Mouse (Mus musculus) myocyte (in vitro differentiated cells): ENCODE measurements around the gene Zfp69. TPM values are rescaled to one million over a fixed set of nuclear protein-coding genes. Genes with fewer than 3 reads are reported as not detected.

ENCODE experiments used
- H3K27me3 ChIP-seq: one replicate; pipeline ENCODE4 v1.6.1; 2011; ENCODE audit not compliant: control insufficient read depth, insufficient read depth, insufficient read length
- H3K36me3 ChIP-seq: one replicate; pipeline ENCODE4 v1.6.1; 2011; ENCODE audit not compliant: control insufficient read depth, insufficient read depth
- H3K4me2 ChIP-seq: one replicate; pipeline ENCODE4 v1.6.1; 2011; ENCODE audit warnings: low read depth, control low read depth
- H3K4me3 ChIP-seq: one replicate; pipeline ENCODE4 v1.5.1; 2011; ENCODE audit warnings: mild to moderate bottlenecking, control low read depth, moderate library complexity
- H3K79me2 ChIP-seq: one replicate; pipeline ENCODE4 v1.6.1; 2011; ENCODE audit not compliant: control insufficient read depth, insufficient read depth
- H3ac ChIP-seq: one replicate; pipeline ENCODE4 v1.6.1; 2011; ENCODE audit not compliant: control insufficient read depth, insufficient read length
- CEBPB ChIP-seq: IDR thresholded peaks from 2 replicates; pipeline ENCODE4 v1.6.1; 2011; ENCODE audit warnings: mild to moderate bottlenecking, moderate library complexity; ENCODE audit not compliant: poor library complexity, insufficient read depth, severe bottlenecking
- E2F4 ChIP-seq: IDR thresholded peaks from one replicate; pipeline ENCODE4 v1.6.1; 2011; ENCODE audit warnings: mild to moderate bottlenecking, control low read depth, moderate library complexity; ENCODE audit not compliant: insufficient read depth
- MAX ChIP-seq: IDR thresholded peaks from one replicate; pipeline ENCODE4 v1.6.1; 2011; ENCODE audit warnings: low read depth, mild to moderate bottlenecking, control low read depth
- MYOD1 ChIP-seq, 3 experiments: IDR thresholded peaks; one replicate each; pipeline ENCODE4 v1.6.1; 2011; ENCODE audit warnings: control low read depth in 2 of 3, low read depth in 2 of 3, mild to moderate bottlenecking in 2 of 3, moderate library complexity in 1 of 3; ENCODE audit not compliant: insufficient read length in 2 of 3, control insufficient read depth in 1 of 3
- MYOG ChIP-seq, 3 experiments: IDR thresholded peaks; one replicate each; pipeline ENCODE4 v1.6.1; 2011; ENCODE audit warnings: control low read depth in 2 of 3, low read depth in 2 of 3, mild to moderate bottlenecking in 2 of 3; ENCODE audit not compliant: insufficient read length in 2 of 3, control insufficient read depth in 1 of 3, insufficient read depth in 1 of 3
- POLR2A ChIP-seq: IDR thresholded peaks from one replicate; pipeline ENCODE4 v1.6.1; 2011; ENCODE audit warnings: low read depth, mild to moderate bottlenecking, control low read depth, moderate library complexity; ENCODE audit not compliant: insufficient read length
- POLR2AphosphoS2 ChIP-seq: IDR thresholded peaks from one replicate; pipeline ENCODE4 v1.6.1; 2011; ENCODE audit warnings: low read depth, control low read depth; ENCODE audit not compliant: insufficient read length
- REST ChIP-seq: IDR thresholded peaks from one replicate; pipeline ENCODE4 v1.6.1; 2011; ENCODE audit warnings: mild to moderate bottlenecking, control low read depth, moderate library complexity; ENCODE audit not compliant: insufficient read depth, insufficient read length
- SRF ChIP-seq: IDR thresholded peaks from one replicate; pipeline ENCODE4 v1.6.1; 2011; ENCODE audit warnings: low read depth; ENCODE audit not compliant: control insufficient read depth, insufficient read length
- TCF12 ChIP-seq: IDR thresholded peaks from one replicate; pipeline ENCODE4 v1.6.1; 2011; ENCODE audit warnings: mild to moderate bottlenecking, control low read depth; ENCODE audit not compliant: poor library complexity, insufficient read depth, severe bottlenecking
- TCF3 ChIP-seq: IDR thresholded peaks from one replicate; pipeline ENCODE4 v1.6.1; 2011; ENCODE audit warnings: low read depth, control low read depth; ENCODE audit not compliant: insufficient read length
- USF1 ChIP-seq: IDR thresholded peaks from one replicate; pipeline ENCODE4 v1.6.1; 2011; ENCODE audit warnings: low read depth, mild to moderate bottlenecking, control low read depth, moderate library complexity
- polyA plus RNA-seq: library from polyadenylated mRNA; unstranded; fragments of >200 nt; fragmentation: generic; extraction: Trizol; gene quantifications from one replicate; pipeline ENCODE4 v1.2.1, GENCODE M21; 2012; ENCODE audit warnings: missing spikeins

Zfp69 gene
- polyA plus RNA-seq, result 0.61 TPM

DNA sequence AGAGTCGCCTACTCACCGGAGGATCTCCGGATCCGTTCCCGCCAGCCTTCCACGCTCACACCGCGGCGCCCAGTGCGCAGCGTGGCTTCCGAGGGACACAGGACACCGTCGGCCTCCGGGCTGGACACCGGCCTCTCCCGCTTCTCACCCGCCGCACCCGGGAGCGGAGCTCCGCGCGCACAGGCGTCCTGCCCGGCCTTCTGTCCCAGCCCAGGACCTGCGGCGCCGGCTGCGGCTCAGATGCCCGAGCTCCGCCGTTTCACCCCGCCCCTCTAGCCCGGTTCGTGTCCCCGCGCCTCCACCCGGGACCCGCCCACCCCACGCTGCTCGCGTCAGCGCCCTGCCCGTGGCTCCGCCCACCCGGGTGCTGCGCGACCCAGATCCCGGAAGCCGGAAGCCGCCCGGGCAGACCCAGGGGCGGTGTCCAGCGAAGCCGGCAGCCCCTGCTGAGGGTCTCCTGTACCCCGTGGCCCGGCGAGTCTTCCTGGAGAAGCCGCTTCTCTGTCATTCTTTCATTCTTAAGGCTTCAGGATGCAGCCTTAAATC is at the start of gene Zfp69:
Gene Zfp69, minus strand, starts transcription at position 272 of the 546 bp plus-strand sequence.
- Histone ChIP-seq H3K4me2 (peak within 1 kb of the TSS; percentile 100), H3K36me3 (peaks cover 4% of the 10 kb centered on the region), H3ac (peak within 1 kb of the TSS; percentile 37), H3K79me2 (no peaks in the 10 kb centered on the region), H3K4me3 (peak within 1 kb of the TSS; percentile 49), H3K27me3 (no peaks in the 10 kb centered on the region)
- TF ChIP-seq SRF (no peak), MYOG (IDR thresholded peaks at IDR 0.05; ENCODE audit: control insufficient read depth in 1 of 3, insufficient read depth in 1 of 3, insufficient read length in 2 of 3, low read depth in 2 of 3) (peak in 1 of 3 experiments; percentile 7), POLR2A (peak; percentile 77), POLR2AphosphoS2 (peak; percentile 77)

DNA sequence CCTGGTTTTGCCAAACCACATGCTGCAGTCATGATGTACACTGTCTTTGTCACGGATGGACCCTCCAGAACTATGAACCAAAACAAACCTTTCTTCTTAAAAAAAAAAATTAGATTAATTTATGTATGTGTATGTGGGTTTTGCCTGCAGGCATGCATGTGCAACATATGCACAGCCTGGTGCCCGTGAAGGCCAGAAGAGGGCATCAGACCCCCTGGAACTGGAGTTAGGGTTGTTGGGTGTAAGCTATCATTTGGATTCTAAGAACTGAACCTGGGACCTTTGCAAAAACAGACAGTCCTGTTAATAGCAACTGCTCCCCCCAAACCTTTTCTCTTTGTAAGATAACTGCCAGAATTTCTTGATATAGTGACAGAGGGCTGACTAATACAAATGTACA is 49.5 kb upstream of the Zfp69 start:
- H3K36me3 ChIP-seq, result no peaks in the 10 kb centered on the region
- no peaks in the 10 kb centered on the region for H3K27me3 ChIP-seq
- no peak overlapping the region for H3K4me2 ChIP-seq
- H3K79me2 ChIP-seq, result peaks cover 42% of the 10 kb centered on the region
- H3ac ChIP-seq, result no peak overlapping the region
- no peak for TF ChIP-seq SRF
- TF ChIP-seq MYOG (IDR thresholded peaks at IDR 0.05; ENCODE audit: control insufficient read depth in 1 of 3, insufficient read depth in 1 of 3, insufficient read length in 2 of 3, low read depth in 2 of 3), result no peak
- no peak for TF ChIP-seq MYOD1 (IDR thresholded peaks at IDR 0.05; ENCODE audit: control insufficient read depth in 1 of 3, insufficient read length in 2 of 3, low read depth in 2 of 3)
- no peak for TF ChIP-seq CEBPB
- no peak for TF ChIP-seq POLR2A
- TF ChIP-seq E2F4, result no peak
- no peak for TF ChIP-seq TCF12
- TF ChIP-seq REST, result no peak
- no peak for TF ChIP-seq MAX
- TF ChIP-seq POLR2AphosphoS2, result no peak
- no peak for TF ChIP-seq USF1
- no peak for TF ChIP-seq TCF3
- no peak overlapping the region for H3K4me3 ChIP-seq

DNA sequence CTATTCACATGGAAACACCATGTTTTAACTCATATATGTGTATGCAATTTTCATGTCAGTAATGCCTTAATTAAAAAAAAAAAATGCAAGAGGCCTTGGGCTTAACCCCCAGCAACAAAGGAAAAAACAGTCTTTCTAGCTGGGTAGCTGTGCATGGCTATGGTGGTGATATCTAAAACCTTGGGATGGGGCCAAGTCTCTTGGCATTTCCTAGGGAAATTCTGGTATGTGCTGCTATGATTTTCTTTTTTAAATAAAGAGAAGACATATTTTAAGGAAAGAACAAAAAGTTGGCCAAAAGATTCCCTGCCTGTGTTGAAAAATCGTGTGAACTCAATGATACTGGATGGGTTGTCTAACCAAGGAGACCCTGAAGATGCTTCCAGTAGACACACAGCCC is 44.4 kb upstream of the Zfp69 start:
- TF ChIP-seq E2F4 (no peak), CEBPB (no peak), MAX (no peak)
- H3K36me3 ChIP-seq, result no peaks in the 10 kb centered on the region
- H3ac ChIP-seq, result no peak overlapping the region
- H3K4me3 ChIP-seq, result no peak overlapping the region
- H3K4me2 ChIP-seq, result no peak overlapping the region
- peaks cover 54% of the 10 kb centered on the region for H3K79me2 ChIP-seq
- no peaks in the 10 kb centered on the region for H3K27me3 ChIP-seq

DNA sequence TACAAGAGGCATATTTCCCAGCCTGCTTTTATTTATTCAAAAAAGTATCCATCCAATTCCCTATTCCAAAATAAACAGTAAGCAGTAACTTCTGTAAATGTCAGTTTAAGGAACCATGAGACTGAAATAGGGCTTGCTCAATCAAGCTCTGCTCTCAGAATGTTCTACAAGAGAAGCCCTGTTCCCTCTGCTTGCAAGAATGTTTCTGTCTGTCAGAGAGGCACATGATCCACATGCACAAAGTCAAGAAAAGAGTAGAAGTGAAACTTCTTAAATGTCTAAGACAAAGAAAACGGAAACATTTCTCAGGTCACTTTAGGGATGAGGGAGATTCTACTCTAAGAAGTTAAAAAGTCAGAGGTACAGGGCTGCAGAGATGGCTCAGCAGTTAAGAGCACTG is 41.5 kb upstream of the Zfp69 start:
- Histone ChIP-seq H3K36me3 (no peaks in the 10 kb centered on the region), H3ac (no peak overlapping the region), H3K27me3 (no peaks in the 10 kb centered on the region), H3K79me2 (peaks cover 48% of the 10 kb centered on the region), H3K4me2 (no peak overlapping the region), H3K4me3 (no peak overlapping the region)
- TF ChIP-seq E2F4 (no peak), POLR2AphosphoS2 (no peak), CEBPB (no peak), TCF12 (no peak), TCF3 (no peak), MYOD1 (IDR thresholded peaks at IDR 0.05; ENCODE audit: control insufficient read depth in 1 of 3, insufficient read length in 2 of 3, low read depth in 2 of 3) (no peak), SRF (no peak), MAX (no peak), MYOG (IDR thresholded peaks at IDR 0.05; ENCODE audit: control insufficient read depth in 1 of 3, insufficient read depth in 1 of 3, insufficient read length in 2 of 3, low read depth in 2 of 3) (no peak), REST (no peak), USF1 (no peak), POLR2A (no peak)

DNA sequence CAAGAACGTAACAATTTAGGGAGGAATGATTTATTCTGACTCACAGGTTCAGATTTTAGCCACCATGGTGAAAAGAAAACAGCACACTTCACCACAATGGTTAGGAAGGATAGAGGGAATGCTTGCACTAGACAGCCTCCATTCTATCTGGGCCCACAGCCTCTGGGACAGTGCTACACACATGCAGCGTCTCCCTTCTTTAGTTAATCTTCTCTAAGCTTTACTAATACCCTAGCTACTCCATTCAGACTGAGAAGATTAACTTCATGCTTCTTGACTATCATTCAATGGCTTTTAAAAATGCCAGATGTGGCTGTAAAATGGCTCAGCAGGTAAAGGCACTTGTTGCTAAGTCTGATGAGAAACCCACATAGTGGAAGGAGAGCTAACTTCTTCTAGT is 40.8 kb upstream of the Zfp69 start:
- Histone ChIP-seq H3ac (no peak overlapping the region), H3K27me3 (no peaks in the 10 kb centered on the region), H3K4me3 (no peak overlapping the region), H3K36me3 (no peaks in the 10 kb centered on the region), H3K79me2 (peaks cover 41% of the 10 kb centered on the region), H3K4me2 (no peak overlapping the region)
- no peak for TF ChIP-seq MYOD1 (IDR thresholded peaks at IDR 0.05; ENCODE audit: control insufficient read depth in 1 of 3, insufficient read length in 2 of 3, low read depth in 2 of 3)
- TF ChIP-seq MAX, result no peak
- no peak for TF ChIP-seq USF1
